Mouse (Mus musculus): ENCODE measurements at regions not wholly inside any gene's neighbourhood (a gene's known extent, or its start where the extent isn't known, plus 50 kb on each side); places are given as distances from the start of the nearest gene placed in this dataset.
A peak's percentile ranks its signal among the peaks of the same experiment; 100 is the strongest.

GRCm38 (mm10) chr10:37079535-37079934 is 59.2 kb downstream of the Marcks start:
- H3K27ac ChIP-seq: no peak overlapping the region
- no peak overlapping the region for H3K4me3 ChIP-seq
- no peaks in the 10 kb centered on the region for H3K27me3 ChIP-seq (ENCODE audit: poor library complexity, severe bottlenecking)
- no peaks in the 10 kb centered on the region for H3K36me3 ChIP-seq (replicated peaks)
- WGBS: 91% methylated on average over 6 of the region's 6 CpGs
- no peaks in the 10 kb centered on the region for H3K9me3 ChIP-seq
- no peak for DNase-seq (ENCODE audit: extremely low spot score, low spot score)
- peaks cover 27% of the 10 kb centered on the region for H3K4me1 ChIP-seq

- no peaks in the 10 kb centered on the region for H3K36me3 ChIP-seq (replicated peaks)
- H3K4me1 ChIP-seq: peaks cover 27% of the 10 kb centered on the region
- H3K4me3 ChIP-seq: no peak overlapping the region
- DNase-seq (ENCODE audit: extremely low spot score, low spot score): no peak
- no peaks in the 10 kb centered on the region for H3K9me3 ChIP-seq
- WGBS: 51% methylated on average over 5 of the region's 5 CpGs
- H3K27me3 ChIP-seq (ENCODE audit: poor library complexity, severe bottlenecking): no peaks in the 10 kb centered on the region
- H3K27ac ChIP-seq: peak overlapping the region; percentile 72
Observed at GRCm38 (mm10) chr10:37078439-37078838, 60.3 kb downstream of the Marcks start.

GRCm38 (mm10) chr10:37077741-37078140 is 61.0 kb downstream of the Marcks start:
- H3K4me3 ChIP-seq: no peak overlapping the region
- no peak for DNase-seq (ENCODE audit: extremely low spot score, low spot score)
- no peaks in the 10 kb centered on the region for H3K9me3 ChIP-seq
- no peaks in the 10 kb centered on the region for H3K36me3 ChIP-seq (replicated peaks)
- H3K4me1 ChIP-seq: peaks cover 30% of the 10 kb centered on the region
- no peaks in the 10 kb centered on the region for H3K27me3 ChIP-seq (ENCODE audit: poor library complexity, severe bottlenecking)
- 85% methylated on average over 2 of the region's 2 CpGs for WGBS
- H3K27ac ChIP-seq: peak overlapping the region; percentile 72

GRCm38 (mm10) chr10:37072834-37073233 is 65.9 kb downstream of the Marcks start:
- Histone ChIP-seq H3K9me3 (no peaks in the 10 kb centered on the region), H3K27ac (peak overlapping the region; percentile 51), H3K27me3 (ENCODE audit: poor library complexity, severe bottlenecking) (no peaks in the 10 kb centered on the region), H3K36me3 (replicated peaks) (no peaks in the 10 kb centered on the region), H3K4me1 (peaks cover 18% of the 10 kb centered on the region), H3K4me3 (no peak overlapping the region)
- WGBS: 32% methylated on average over 5 of the region's 5 CpGs
- DNase-seq (ENCODE audit: extremely low spot score, low spot score): no peak

GRCm38 (mm10) chr10:37072061-37072460 is 66.7 kb downstream of the Marcks start:
- no peak overlapping the region for H3K27ac ChIP-seq
- H3K4me1 ChIP-seq: peaks cover 13% of the 10 kb centered on the region; the same call in 1 of the 2 replicates
- 95% methylated on average over 5 of the region's 5 CpGs for WGBS
- H3K36me3 ChIP-seq (replicated peaks): no peaks in the 10 kb centered on the region
- no peaks in the 10 kb centered on the region for H3K9me3 ChIP-seq
- no peak for DNase-seq (ENCODE audit: extremely low spot score, low spot score)
- no peak overlapping the region for H3K4me3 ChIP-seq
- H3K27me3 ChIP-seq (ENCODE audit: poor library complexity, severe bottlenecking): no peaks in the 10 kb centered on the region

GRCm38 (mm10) chr10:37071420-37071819 is 67.3 kb downstream of the Marcks start:
- H3K27me3 ChIP-seq (ENCODE audit: poor library complexity, severe bottlenecking): no peaks in the 10 kb centered on the region
- no peaks in the 10 kb centered on the region for H3K9me3 ChIP-seq
- no peak overlapping the region for H3K4me3 ChIP-seq
- H3K4me1 ChIP-seq: peaks cover 7% of the 10 kb centered on the region; the same call in 1 of the 2 replicates
- 82% methylated on average over 2 of the region's 2 CpGs for WGBS
- H3K27ac ChIP-seq: no peak overlapping the region
- no peak for DNase-seq (ENCODE audit: extremely low spot score, low spot score)
- H3K36me3 ChIP-seq (replicated peaks): no peaks in the 10 kb centered on the region

All from forebrain, embryonic 10.5 days (tissue).